Mouse (Mus musculus): ENCODE measurements at regions not wholly inside any gene's neighbourhood (a gene's known extent, or its start where the extent isn't known, plus 50 kb on each side); places are given as distances from the start of the nearest gene placed in this dataset.

GRCm38 (mm10) chr15:70982719-70983118 lies 2851.6 kb upstream of the Gm6569 start:
- DNase-seq, result no peak
- intact Hi-C loops (cut with DNase I), result no loop called here

DNA sequence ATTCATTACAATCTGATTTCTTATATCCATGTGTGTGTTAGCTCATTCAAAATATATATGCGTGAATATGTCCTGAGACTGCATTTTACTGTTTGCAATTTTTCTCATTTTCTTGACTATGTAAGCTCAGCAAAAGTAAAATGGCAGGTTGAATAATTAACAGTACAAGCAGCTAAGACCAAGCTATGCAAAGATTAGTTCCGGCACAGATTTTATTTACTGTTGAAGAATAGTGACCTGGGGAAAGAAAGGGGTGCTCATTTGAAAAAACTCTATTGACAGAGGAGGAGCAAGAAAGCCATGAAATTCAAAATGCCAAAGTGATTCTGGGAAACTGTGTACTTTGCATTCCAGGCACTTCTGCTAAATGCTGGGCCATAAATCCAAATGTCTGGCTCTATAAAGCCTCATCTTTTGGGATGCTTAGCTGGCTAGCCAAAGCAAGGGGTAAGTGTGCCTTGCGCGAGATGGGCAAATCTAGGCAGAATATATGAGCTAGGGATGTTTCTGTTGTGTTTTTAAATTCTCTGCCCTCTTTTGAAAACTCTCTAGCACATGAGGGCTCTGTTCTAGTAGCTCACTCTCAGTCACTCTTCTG lies 2846.3 kb upstream of the Gm6569 start:
- DNase-seq, result no peak
- intact Hi-C loops (cut with DNase I), result no loop called here

GRCm38 (mm10) chr15:70993397-70993796 lies 2841.0 kb upstream of the Gm6569 start:
- DNase-seq, result no peak
- intact Hi-C loops (cut with DNase I), result no loop called here

DNA sequence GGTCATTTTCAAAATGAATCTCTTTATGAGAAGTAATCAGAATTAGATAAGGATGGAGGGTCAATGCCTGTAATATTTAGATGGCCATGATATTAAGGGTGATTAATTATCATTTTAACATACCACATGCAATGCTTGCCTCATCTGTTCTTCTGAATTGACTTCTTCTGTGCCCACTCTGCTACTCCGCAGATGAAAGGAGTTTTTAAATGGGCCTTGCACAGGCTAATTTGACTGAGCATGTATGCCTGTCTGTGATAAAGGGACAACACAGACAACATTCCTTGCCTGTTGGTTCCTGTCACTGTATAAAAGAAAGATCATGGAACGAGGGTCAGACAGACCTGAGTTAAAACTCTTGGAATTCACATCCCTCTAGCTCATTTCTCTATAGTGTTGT lies 2824.0 kb upstream of the Gm6569 start:
- intact Hi-C loops (cut with DNase I), result no loop called here
- no peak for DNase-seq

GRCm38 (mm10) chr15:71010773-71011172 lies 2823.6 kb upstream of the Gm6569 start:
- intact Hi-C loops (cut with DNase I), result no loop called here
- DNase-seq, result no peak

- intact Hi-C loops (cut with DNase I), result no loop called here
- DNase-seq, result no peak
Measured at GRCm38 (mm10) chr15:71054251-71054852, 2780.0 kb upstream of the Gm6569 start.

- DNase-seq, result peak in 1 of 2 experiments; percentile 5
- intact Hi-C loops (cut with DNase I), result no loop called here
Measured at GRCm38 (mm10) chr15:71086367-71086997, 2747.9 kb upstream of the Gm6569 start.

GRCm38 (mm10) chr15:71099111-71099510 lies 2735.2 kb upstream of the Gm6569 start:
- intact Hi-C loops (cut with DNase I), result no loop called here

DNA sequence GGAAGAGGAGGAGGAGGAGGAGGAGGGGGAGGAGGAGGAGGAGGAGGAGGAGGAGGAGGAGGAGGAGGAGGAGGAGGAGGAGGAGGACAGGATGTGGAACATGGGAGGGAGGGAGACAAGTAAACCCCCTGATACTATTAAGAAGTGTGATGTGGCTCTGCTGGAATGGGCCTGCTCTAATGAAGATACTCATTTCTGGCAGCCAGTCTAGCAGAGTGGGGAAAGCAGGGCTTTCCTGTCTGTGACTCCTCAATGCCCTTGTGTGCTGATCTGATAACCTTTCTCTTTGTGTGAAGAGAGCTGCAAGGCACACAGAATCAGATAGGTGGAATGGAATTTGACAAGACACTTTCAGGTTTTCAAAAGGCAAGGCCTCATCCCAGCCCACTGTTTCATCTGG lies 2704.6 kb upstream of the Gm6569 start:
- no peak for DNase-seq
- intact Hi-C loops (cut with DNase I), result no loop called here

More at GRCm38 (mm10) chr15:71099111-71099510, 2735.2 kb upstream of the Gm6569 start:
- no peak for DNase-seq

DNA sequence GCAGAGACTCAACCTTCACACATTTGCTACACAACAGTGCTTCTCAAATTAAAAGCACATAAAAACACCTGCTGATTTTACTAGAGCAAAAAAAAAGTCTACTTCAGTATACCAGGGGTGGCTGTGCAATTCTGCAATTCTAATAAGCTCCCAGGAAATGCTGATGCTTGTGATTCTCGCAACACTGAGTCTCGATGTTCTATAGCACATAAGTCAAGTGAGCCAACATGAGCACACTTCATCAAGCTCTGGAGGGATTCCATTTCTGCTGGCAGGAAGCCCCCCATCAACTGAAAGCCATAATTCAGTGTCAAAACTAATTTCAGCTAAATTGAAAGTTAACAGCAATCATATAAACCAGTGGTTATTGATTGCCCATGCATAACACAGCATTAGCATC lies 2676.7 kb upstream of the Gm6569 start:
- intact Hi-C loops (cut with DNase I), result no loop called here
- no peak for DNase-seq

DNA sequence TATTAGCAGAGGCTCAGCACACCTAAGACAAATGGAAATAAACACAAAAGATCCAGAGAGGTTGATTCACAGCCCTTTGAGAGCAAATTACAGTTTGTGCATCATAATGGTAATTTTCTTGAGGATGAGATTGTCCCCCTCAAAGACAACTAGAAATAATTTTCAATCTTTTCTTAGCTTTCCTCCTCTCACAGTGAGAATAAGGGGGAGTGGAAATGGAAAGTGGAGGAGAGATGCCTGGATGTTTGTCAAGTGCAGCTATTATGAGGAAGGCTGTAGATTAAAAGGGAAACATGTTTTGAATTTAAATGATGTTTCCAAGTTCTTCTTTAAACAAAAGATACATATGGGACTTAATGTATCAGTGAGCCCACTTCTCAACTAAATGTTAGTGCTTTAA lies 2672.3 kb upstream of the Gm6569 start:
- intact Hi-C loops (cut with DNase I), result no loop called here
- no peak for DNase-seq

DNA sequence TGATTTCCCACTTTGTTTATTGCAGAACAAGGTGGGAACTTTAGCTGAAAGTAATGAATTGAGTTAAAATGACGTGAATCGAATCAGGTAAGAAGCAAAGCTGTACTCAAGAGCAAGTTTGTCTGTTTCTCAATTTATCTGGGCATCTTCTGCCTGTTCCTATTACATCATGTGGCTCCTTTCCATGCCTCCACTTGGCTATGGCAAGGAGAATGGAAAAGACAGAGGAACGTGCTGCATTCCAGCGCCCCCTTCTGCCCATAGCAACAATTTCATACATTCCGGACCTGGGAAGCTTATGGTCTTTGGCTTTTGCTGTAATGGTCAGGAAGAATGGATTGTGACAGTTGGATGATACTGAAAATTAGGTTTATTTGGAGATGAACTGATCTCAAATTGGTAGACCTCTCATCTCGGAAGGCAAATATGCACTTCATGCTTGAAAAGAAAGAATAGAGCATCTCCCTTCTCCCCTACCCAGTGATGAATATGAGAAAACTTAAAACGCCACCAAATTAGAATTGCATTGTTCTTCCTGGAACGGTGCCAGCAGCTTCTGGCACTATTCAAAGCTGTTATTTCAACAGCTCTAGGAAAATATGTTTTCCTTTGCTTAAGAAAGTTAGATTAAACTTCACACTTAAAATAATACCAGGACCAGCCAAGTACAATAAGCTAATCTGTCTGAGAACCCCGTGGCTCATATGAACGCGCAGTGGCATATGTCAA lies 2639.2 kb upstream of the Gm6569 start:
- DNase-seq, result peak; percentile 14 to 37
- intact Hi-C loops (cut with DNase I), result no loop called here

DNA sequence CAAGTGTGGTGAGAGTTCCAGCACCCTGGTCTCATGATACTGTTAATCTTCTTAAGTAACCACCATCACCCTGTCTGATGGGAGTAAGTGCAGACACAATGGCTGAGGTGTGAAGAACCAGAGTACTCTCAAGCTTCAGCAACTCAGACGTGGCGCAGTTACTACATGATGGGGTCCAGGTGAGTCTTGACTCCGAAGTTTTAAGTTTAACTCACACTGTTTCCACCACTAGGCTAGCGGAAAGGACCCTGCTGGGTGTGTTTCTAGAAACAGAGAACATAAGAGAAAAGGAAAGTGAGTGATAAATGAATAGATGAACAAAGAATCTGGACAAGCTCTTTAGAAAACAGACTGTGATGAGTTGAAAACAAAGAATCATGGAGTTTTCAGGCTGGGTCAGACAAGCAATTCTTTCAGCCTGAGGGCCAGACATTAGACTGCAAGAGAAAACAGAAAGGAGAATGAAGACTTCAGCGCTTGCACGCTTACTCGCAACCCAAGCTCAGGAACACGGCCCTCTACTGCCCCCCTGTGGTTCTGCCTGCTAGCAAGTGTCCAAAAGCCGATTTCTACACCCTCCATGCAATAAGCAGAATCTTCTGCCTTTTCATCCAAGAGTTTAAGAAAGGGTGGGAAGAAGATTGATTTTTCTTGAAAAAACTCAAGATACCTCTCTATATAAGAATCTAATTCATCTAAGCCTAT lies 2593.6 kb upstream of the Gm6569 start:
- intact Hi-C loops (cut with DNase I), result loop anchor here (5.0 kb wide), 1 partner anchor 132 kb away; no protein-coding TSS in a partner anchor
- peak; percentile 84 to 88 for DNase-seq

DNA sequence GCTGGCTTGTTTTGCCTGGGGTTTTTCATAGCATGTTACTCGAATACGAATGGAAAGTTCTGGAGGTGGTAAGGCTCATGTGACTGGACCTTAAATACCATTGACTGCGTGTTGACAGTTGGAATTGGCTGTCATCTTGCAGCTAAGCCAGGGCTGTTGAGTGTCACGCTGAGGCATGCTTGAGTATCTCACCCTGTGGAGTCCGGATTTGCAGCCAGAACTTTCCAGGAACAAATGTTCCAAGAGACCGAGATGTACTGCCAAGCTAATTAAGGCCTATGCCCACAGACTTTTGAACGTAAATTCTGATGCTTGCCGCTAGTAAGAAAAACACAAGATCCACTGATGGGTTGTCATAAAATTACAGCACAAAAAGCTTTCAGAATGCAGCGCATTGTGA lies 2590.8 kb upstream of the Gm6569 start:
- peak; percentile 73 to 86 for DNase-seq
- intact Hi-C loops (cut with DNase I), result loop anchor here (5.0 kb wide), 1 partner anchor 129 kb away; no protein-coding TSS in a partner anchor

DNA sequence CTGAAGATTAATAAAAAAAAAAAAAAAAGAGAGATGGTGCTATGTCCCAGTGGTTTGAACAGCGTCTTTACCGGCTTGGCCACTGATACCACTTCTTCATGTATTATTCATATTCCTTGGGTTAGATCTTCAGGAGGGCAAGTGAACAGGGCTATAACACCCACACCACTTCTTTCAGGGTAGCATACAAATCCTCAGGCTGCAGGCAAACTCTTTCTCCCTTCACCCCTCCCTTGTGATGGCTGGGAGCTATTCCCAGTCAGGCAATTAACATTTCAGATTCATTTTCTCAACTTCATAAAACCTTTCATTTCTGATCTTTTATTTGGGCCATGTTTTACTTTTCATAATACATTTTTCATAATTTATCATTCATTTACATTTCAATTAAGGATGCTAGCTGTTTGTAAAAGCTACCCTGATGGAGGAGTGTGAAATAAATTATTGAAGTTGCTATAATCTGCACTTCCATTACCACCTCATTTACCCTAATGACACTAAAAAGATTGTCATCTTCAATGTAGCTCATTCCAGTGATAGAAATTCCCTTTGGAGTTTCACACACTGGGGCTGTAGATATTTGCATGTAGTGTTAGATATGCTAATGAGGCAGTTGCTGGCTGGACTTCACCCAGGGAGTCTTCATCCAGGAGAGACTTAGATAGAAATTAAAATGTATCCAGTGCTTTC lies 2558.3 kb upstream of the Gm6569 start:
- intact Hi-C loops (cut with DNase I), result no loop called here
- DNase-seq, result no peak

DNA sequence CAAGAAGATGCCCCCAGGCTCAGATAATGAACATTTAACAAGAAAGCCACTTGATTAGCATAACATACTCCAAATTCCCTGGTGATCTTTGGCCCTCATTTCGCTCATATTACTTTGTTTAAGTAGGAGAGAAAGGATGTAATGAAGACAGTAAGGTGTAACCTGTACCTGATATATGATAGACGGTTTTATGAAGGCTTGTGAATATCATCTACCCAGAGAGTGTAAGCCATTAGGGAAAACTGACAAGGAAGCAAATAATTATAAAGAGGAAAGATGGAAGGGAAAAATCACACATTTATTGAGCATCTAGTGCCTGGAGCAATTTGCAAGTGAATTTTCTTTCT lies 2557.8 kb upstream of the Gm6569 start:
- intact Hi-C loops (cut with DNase I), result no loop called here
- DNase-seq, result no peak

DNA sequence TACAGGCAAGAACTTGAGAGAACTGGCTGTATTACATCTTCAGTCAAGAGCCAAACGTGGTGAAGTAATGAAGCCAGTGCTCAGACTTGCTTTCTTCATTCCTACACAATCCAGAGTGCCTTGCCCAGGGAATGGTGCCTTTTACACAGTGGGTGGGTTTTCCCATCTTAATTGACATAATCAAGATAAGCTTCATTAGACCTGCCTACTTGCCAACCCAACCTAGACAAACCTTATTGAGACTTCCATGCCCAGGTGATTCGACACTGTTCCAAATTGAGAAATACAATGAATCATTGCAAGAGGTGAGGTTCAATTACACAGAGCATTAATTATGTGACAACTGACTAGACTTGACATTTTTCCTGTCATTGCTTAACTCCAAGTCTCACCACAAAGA lies 2557.0 kb upstream of the Gm6569 start:
- no peak for DNase-seq
- intact Hi-C loops (cut with DNase I), result no loop called here

DNA sequence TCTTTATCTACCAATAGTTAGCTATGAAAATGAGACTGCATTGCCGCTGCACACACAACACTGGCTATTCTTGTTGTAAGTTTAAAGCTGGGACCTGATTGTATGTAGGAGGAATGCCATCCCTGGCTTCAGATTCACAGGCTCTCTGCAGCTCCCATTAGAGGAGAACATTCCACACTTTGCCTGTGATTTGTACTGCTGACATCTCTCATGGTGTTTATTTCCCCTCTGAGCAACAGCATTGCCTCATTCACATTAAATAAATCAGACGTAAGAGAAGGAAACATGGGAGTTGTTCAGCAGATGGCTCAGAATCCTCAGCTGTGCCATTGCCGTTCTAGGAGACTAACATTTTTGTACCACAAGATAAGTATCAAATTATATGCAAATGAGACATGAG lies 2550.6 kb upstream of the Gm6569 start:
- peak; percentile 1 to 3 for DNase-seq
- intact Hi-C loops (cut with DNase I), result no loop called here

GRCm38 (mm10) chr15:71302541-71302940 lies 2531.8 kb upstream of the Gm6569 start:
- intact Hi-C loops (cut with DNase I), result no loop called here

DNA sequence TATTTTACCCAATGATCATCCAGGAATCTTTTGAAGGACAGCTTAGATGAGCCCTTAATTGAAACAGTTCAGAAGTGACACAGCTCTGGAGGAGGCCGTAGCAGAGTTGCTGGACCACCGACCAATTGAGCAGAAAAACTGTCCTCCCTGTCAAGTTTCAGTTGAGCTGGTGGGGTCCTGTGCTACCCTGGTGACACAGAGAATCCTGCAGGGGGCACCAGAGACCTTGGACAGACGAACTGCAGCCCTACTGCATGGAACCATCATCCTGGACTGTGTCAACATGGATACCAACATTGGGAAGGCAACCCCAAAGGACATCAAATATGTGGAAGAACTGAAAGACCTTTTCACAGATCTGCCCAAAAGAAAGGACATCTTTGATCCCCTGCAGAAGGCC lies 2524.1 kb upstream of the Gm6569 start:
- intact Hi-C loops (cut with DNase I), result no loop called here
- no peak for DNase-seq

More at GRCm38 (mm10) chr15:71302541-71302940, 2531.8 kb upstream of the Gm6569 start:
- no peak for DNase-seq

Data from heart, postnatal 10 days (tissue).